In the genomic region with DNA sequence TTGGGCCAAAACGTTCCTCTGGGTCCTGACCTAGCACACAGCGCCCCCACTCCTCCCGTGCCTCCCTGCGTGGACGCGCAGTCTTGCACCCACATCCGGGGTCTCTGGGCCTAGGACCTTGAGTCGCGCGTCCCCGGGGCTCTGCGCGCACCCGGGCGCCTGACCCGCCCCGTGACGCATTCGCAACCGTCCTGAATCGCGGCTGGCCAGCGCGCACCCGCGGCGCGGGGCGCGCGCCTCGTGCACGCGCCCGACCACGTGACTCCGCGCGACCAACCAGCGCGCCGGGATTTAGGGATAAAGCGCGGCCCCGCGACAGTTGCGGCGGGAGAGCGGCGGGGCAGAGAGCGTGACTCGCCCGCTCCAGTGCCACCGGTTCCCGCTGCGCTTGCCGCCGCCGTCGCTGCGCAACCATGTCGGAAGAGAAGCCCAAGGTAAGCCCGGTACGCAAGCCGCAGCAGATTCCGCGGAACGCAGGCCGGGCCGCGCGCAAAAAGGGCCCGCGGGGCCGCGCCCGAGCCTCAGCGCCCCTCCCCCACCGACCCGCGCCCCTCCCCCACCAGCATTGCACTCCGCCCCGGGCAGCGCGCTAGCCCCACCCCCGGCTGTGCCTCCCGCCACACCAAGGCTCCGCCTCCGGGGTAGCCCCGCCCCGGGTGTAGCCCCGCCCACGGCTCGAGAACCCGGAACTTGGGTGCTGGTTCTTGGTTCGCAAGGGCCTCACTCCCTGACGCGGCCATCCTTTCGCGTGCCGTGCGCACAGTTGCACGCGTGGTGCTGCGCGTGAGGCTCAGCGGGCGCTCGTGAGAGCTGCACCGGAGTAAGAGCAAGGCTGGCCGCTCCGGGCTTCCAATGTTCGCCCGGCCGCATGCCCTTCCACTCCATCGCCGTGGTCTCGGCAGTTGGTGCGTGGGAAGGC, we compare ENCODE assay signal across 8 mouse cellular contexts. TPM values are rescaled to one million over a fixed set of nuclear protein-coding genes. Genes with fewer than 3 reads are reported as not detected.
DNase-seq lines count a peak whose midpoint lies in the region; ATAC-seq lines count a peak whose summit lies in the region.

Gene Sumo3 (plus strand): TSS at position 190 of the 919 bp plus-strand sequence.
Gene Gm49325 (plus strand): TSS at position 290 of the 919 bp plus-strand sequence.

- ATAC-seq in hindbrain, embryonic 16.5 days, result peak; percentile 81

- H3K27ac ChIP-seq in hindbrain, embryonic 16.5 days (ENCODE audit: low read depth, low read length), result peak within 1 kb of the TSS; percentile 96

- no peaks in the 10 kb centered on the region; the same call in none of the 2 replicates for H3K36me3 ChIP-seq in hindbrain, embryonic 16.5 days (ENCODE audit: control insufficient read depth, insufficient read depth, low read length)

- peak within 1 kb of the TSS; percentile 94 for H3K4me2 ChIP-seq in hindbrain, embryonic 16.5 days (ENCODE audit: low read length)

- under 1% methylated on average over 89 of the region's 119 CpGs for WGBS in hindbrain, embryonic 16.5 days

- peak; percentile 73 for DNase-seq in WW6 (ENCODE audit: low read depth, low spot score)
- DNase-seq in cerebellum, postnatal 4 days (ENCODE audit: low spot score in 2 of 2), result peak; percentile 93 to 97
- peak; percentile 98 for DNase-seq in gastrocnemius, adult 18-20 months (ENCODE audit: low spot score)
- DNase-seq in left cerebral cortex, adult 18-20 months (ENCODE audit: low spot score in 2 of 2), result peak; percentile 92 to 93
- DNase-seq in lung, postnatal 4 days, result peak; percentile 98 to 100
- peak; percentile 95 for DNase-seq in retina, postnatal 1 day
- DNase-seq in thymus, postnatal 4 days, result peak; percentile 100

- H3K9ac ChIP-seq in hindbrain, embryonic 16.5 days (ENCODE audit: low read depth, low read length), result peak within 1 kb of the TSS; percentile 81

- H3K4me1 ChIP-seq in hindbrain, embryonic 16.5 days (ENCODE audit: control insufficient read depth, insufficient read depth, low read depth, low read length), result peaks cover 12% of the 10 kb centered on the region

- H3K4me3 ChIP-seq in hindbrain, embryonic 16.5 days (ENCODE audit: low read length), result peak within 1 kb of the TSS; percentile 79

- peaks cover 2% of the 10 kb centered on the region; the same call in 1 of the 2 replicates for H3K9me3 ChIP-seq in hindbrain, embryonic 16.5 days (ENCODE audit: control insufficient read depth, low read length)

- no peaks in the 10 kb centered on the region for H3K27me3 ChIP-seq in hindbrain, embryonic 16.5 days (replicated peaks; ENCODE audit: control insufficient read depth, insufficient read depth, low read length)

RNA-seq across cellular contexts. Expression of gene Sumo3, which starts in this region (rescaled TPM):
- total RNA-seq in gastrocnemius, adult 18-20 months (2021), result 10 to 100 TPM; 44.5 to 47.4 TPM
- 303 and 334 TPM in 2 replicates for polyA plus RNA-seq in hindbrain, embryonic 16.5 days (2015; fragmentation: Nextera tagmentation; extraction: Ambion mirVana)
- total RNA-seq in left cerebral cortex, adult 18-20 months (2021), result 100 to 1,000 TPM; 165 to 172 TPM

RNA-seq across cellular contexts. Expression of gene Gm49325, which starts in this region (rescaled TPM):
- 10 to 100 TPM in 1 of 2 experiments, 1 to 10 TPM in 1; 8.6 to 11.4 TPM for total RNA-seq in gastrocnemius, adult 18-20 months (2021)
- polyA plus RNA-seq in hindbrain, embryonic 16.5 days (2015; fragmentation: Nextera tagmentation; extraction: Ambion mirVana), result not detected in 2 replicates
- 10 to 100 TPM; 12.9 to 13.0 TPM for total RNA-seq in left cerebral cortex, adult 18-20 months (2021)

Comparison
In these comparisons a context has a peak if more than half of its experiments do, and no peak if none do; other contexts are left out.
1. Peak in every context shown above with its lines: DNase-seq, ATAC-seq, H3K4me3 ChIP-seq and H3K27ac ChIP-seq.